Mouse (Mus musculus) right cerebral cortex, postnatal 36 days (tissue): ENCODE measurements at regions not wholly inside any gene's neighbourhood (a gene's known extent, or its start where the extent isn't known, plus 50 kb on each side); places are given as distances from the start of the nearest gene placed in this dataset.

ENCODE experiments used
- DNase-seq, 2 experiments: peaks; one replicate each; pipeline ENCODE4 v3.0.0; 2022; ENCODE audit warnings: low spot score in 2 of 2, mixed read lengths in 1 of 2

GRCm38 (mm10) chr14:24876508-24876907, 389.6 kb downstream of the Rps24 start:
- DNase-seq = no peak

- no peak for DNase-seq
Measured at GRCm38 (mm10) chr14:24877853-24878252, 390.9 kb downstream of the Rps24 start.

- DNase-seq = no peak
Measured at GRCm38 (mm10) chr14:24886164-24886563, 399.2 kb downstream of the Rps24 start.

- DNase-seq = no peak
Measured at GRCm38 (mm10) chr14:24886896-24887421, 400.0 kb downstream of the Rps24 start.

GRCm38 (mm10) chr14:24890856-24891255, 403.9 kb downstream of the Rps24 start:
- DNase-seq = no peak

GRCm38 (mm10) chr14:24895196-24895595, 408.3 kb downstream of the Rps24 start:
- DNase-seq = no peak

GRCm38 (mm10) chr14:24896681-24897080, 409.8 kb downstream of the Rps24 start:
- no peak for DNase-seq

- DNase-seq = peak in 1 of 2 experiments; percentile 20
Measured at GRCm38 (mm10) chr14:24900501-24901179, 413.7 kb downstream of the Rps24 start.

- DNase-seq = no peak
Measured at GRCm38 (mm10) chr14:24901726-24902125, 414.8 kb downstream of the Rps24 start.

GRCm38 (mm10) chr14:24902870-24903269, 415.9 kb downstream of the Rps24 start:
- DNase-seq = no peak

GRCm38 (mm10) chr14:24904712-24905111, 417.8 kb downstream of the Rps24 start:
- no peak for DNase-seq

GRCm38 (mm10) chr14:24906916-24907315, 420.0 kb downstream of the Rps24 start:
- DNase-seq = no peak

- no peak for DNase-seq
Measured at GRCm38 (mm10) chr14:24908377-24908776, 421.5 kb downstream of the Rps24 start.

- DNase-seq = peak; percentile 70 to 83
Measured at GRCm38 (mm10) chr14:24911621-24912020, 424.7 kb downstream of the Rps24 start.

- DNase-seq = no peak
Measured at GRCm38 (mm10) chr14:24919056-24919455, 432.1 kb downstream of the Rps24 start.

GRCm38 (mm10) chr14:24922006-24922405, 435.1 kb downstream of the Rps24 start:
- no peak for DNase-seq

- no peak for DNase-seq
Measured at GRCm38 (mm10) chr14:24924561-24924960, 437.6 kb downstream of the Rps24 start.

- no peak for DNase-seq
Measured at GRCm38 (mm10) chr14:24926086-24927048, 439.4 kb downstream of the Rps24 start.

GRCm38 (mm10) chr14:24928726-24929125, 441.8 kb downstream of the Rps24 start:
- DNase-seq = no peak

- no peak for DNase-seq
Measured at GRCm38 (mm10) chr14:24930251-24930650, 443.3 kb downstream of the Rps24 start.

- no peak for DNase-seq
Measured at GRCm38 (mm10) chr14:24937876-24938275, 451.0 kb downstream of the Rps24 start.

- DNase-seq = no peak
Measured at GRCm38 (mm10) chr14:24939068-24939467, 452.1 kb downstream of the Rps24 start.
